Comparison of ENCODE assay signal across 10 mouse cellular contexts in the genomic region with DNA sequence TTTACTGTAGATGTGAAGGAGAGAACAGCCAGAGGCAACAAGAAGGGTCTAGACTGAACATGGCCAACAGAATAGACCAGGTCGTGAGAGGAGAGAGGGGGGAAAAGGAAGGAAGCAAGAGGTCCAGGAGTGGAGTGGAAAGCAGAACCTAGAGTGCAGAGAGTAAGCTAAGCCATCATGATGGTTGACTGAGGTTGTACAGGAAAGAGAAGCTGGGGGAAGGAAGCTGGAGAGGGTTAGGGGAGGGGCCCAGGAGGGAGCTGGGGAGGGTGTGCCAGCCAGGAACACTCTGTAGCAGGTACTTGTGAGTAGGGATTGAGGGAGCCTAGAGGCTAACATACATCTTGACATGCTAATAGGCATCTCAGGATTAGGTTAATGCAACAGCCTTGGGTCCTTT. TPM values are rescaled to one million over a fixed set of nuclear protein-coding genes. Genes with fewer than 3 reads are reported as not detected.
DNase-seq lines count a peak whose midpoint lies in the region; ATAC-seq and TF ChIP-seq lines count a peak whose summit lies in the region.
"Had no signal": no experiment of that assay in that cellular context is flagged by ENCODE, and none has a peak within 500 bp of the region (broad histone marks: within the 10 kb centered on the region; RNA-seq: fewer than 3 reads in every experiment).

No protein-coding gene starts in this region.

- no peak overlapping the region for H3K4me2 ChIP-seq in hindbrain, embryonic 14.5 days (replicated peaks)
- H3K4me2 ChIP-seq in forebrain, embryonic 14.5 days (ENCODE audit: low read length) = peak overlapping the region; percentile 6; the same call in 1 of the 2 replicates
- no peak overlapping the region for H3K4me2 ChIP-seq in intestine, postnatal 0 days (replicated peaks; ENCODE audit: low read depth)

- H3K27me3 ChIP-seq in hindbrain, embryonic 10.5 days (ENCODE audit: insufficient read depth, poor library complexity, severe bottlenecking) = no peaks in the 10 kb centered on the region
- H3K27me3 ChIP-seq in hindbrain, embryonic 14.5 days (ENCODE audit: control insufficient read depth, insufficient read depth, low read length) = no peaks in the 10 kb centered on the region
- no peaks in the 10 kb centered on the region for H3K27me3 ChIP-seq in forebrain, embryonic 14.5 days (replicated peaks; ENCODE audit: control insufficient read depth, insufficient read depth, low read length)
- H3K27me3 ChIP-seq in intestine, postnatal 0 days (replicated peaks; ENCODE audit: control insufficient read depth, insufficient read depth, low read length) = no peaks in the 10 kb centered on the region

- peaks cover 26% of the 10 kb centered on the region for H3K36me3 ChIP-seq in hindbrain, embryonic 10.5 days
- no peaks in the 10 kb centered on the region for H3K36me3 ChIP-seq in hindbrain, embryonic 14.5 days (replicated peaks; ENCODE audit: control insufficient read depth, insufficient read depth)
- no peaks in the 10 kb centered on the region for H3K36me3 ChIP-seq in forebrain, embryonic 14.5 days (ENCODE audit: control insufficient read depth, insufficient read depth, low read length)
- no peaks in the 10 kb centered on the region for H3K36me3 ChIP-seq in intestine, postnatal 0 days (ENCODE audit: control insufficient read depth, insufficient read depth)

- peak overlapping the region; percentile 27; the same call in 1 of the 2 replicates for H3K4me3 ChIP-seq in hindbrain, embryonic 10.5 days
- no peak overlapping the region for H3K4me3 ChIP-seq in hindbrain, embryonic 14.5 days (replicated peaks; ENCODE audit: low read length)
- no peak overlapping the region for H3K4me3 ChIP-seq in forebrain, embryonic 14.5 days (ENCODE audit: low read depth, low read length)
- no peak overlapping the region for H3K4me3 ChIP-seq in intestine, postnatal 0 days (ENCODE audit: low read depth, low read length)

- ATAC-seq in hindbrain, embryonic 14.5 days (ENCODE audit: low FRiP score) = no peak
- no peak for ATAC-seq in forebrain, embryonic 14.5 days
- ATAC-seq in intestine, postnatal 0 days = no peak

- DNase-seq in hindbrain, embryonic 10.5 days (ENCODE audit: low spot score) = no peak
- no peak for DNase-seq in hindbrain, embryonic 14.5 days (ENCODE audit: low spot score)
- DNase-seq in B cell, adult 2 months = peak; percentile 10 to 23
- DNase-seq in forebrain, embryonic 14.5 days (ENCODE audit: low spot score) = no peak
- peak; percentile 10 for DNase-seq in lung, postnatal 36 days
- DNase-seq in frontal cortex, postnatal 10 days (ENCODE audit: low spot score in 2 of 2) = no peak
- DNase-seq in yolk sac, embryonic 10.5 days (ENCODE audit: low spot score) = no peak
- DNase-seq: kidney, postnatal 4 days had no signal

- WGBS in hindbrain, embryonic 10.5 days = 80% methylated on average over 1 of the region's 1 CpGs
- WGBS in hindbrain, embryonic 14.5 days = 83% methylated on average over 1 of the region's 1 CpGs
- 68% methylated on average over 1 of the region's 1 CpGs for WGBS in forebrain, embryonic 14.5 days
- WGBS in intestine, postnatal 0 days = 74% methylated on average over 1 of the region's 1 CpGs

- no peak overlapping the region for H3K9ac ChIP-seq in hindbrain, embryonic 14.5 days
- H3K9ac ChIP-seq in forebrain, embryonic 14.5 days (ENCODE audit: low read length) = no peak overlapping the region
- H3K9ac ChIP-seq in intestine, postnatal 0 days (ENCODE audit: low read depth, low read length) = no peak overlapping the region

- no peak for TF ChIP-seq CTCF in intestine, postnatal 0 days (IDR thresholded peaks at IDR 0.05; ENCODE audit: low read depth)

- H3K4me1 ChIP-seq in hindbrain, embryonic 10.5 days (replicated peaks) = peaks cover 26% of the 10 kb centered on the region
- H3K4me1 ChIP-seq in hindbrain, embryonic 14.5 days (replicated peaks; ENCODE audit: control insufficient read depth, insufficient read depth, low read length) = no peaks in the 10 kb centered on the region; the same call in 1 of the 2 replicates
- peaks cover 3% of the 10 kb centered on the region; the same call in 1 of the 2 replicates for H3K4me1 ChIP-seq in forebrain, embryonic 14.5 days (ENCODE audit: control insufficient read depth, insufficient read depth, low read length)
- H3K4me1 ChIP-seq in intestine, postnatal 0 days (replicated peaks; ENCODE audit: control insufficient read depth, insufficient read depth, low read length) = no peaks in the 10 kb centered on the region; the same call in 1 of the 2 replicates

- no peak overlapping the region for H3K27ac ChIP-seq in hindbrain, embryonic 10.5 days
- no peak overlapping the region for H3K27ac ChIP-seq in hindbrain, embryonic 14.5 days
- no peak overlapping the region for H3K27ac ChIP-seq in forebrain, embryonic 14.5 days (ENCODE audit: low read depth, low read length)
- no peak overlapping the region for H3K27ac ChIP-seq in intestine, postnatal 0 days (ENCODE audit: low read depth, low read length)
- H3K27ac ChIP-seq: macrophage had no signal

- peaks cover 13% of the 10 kb centered on the region; the same call in 1 of the 2 replicates for H3K9me3 ChIP-seq in hindbrain, embryonic 10.5 days
- H3K9me3 ChIP-seq in hindbrain, embryonic 14.5 days (ENCODE audit: control insufficient read depth, low read length) = no peaks in the 10 kb centered on the region
- no peaks in the 10 kb centered on the region for H3K9me3 ChIP-seq in forebrain, embryonic 14.5 days (replicated peaks; ENCODE audit: control insufficient read depth, low read length)
- H3K9me3 ChIP-seq in intestine, postnatal 0 days (ENCODE audit: control insufficient read depth) = no peaks in the 10 kb centered on the region

RNA-seq across cellular contexts. Expression of a gene that starts 1.9 kb away (rescaled TPM):
- 14.4 and 18.1 TPM in 2 replicates for polyA plus RNA-seq in hindbrain, embryonic 10.5 days (2016; fragmentation: Nextera tagmentation; extraction: Ambion mirVana)
- polyA plus RNA-seq in hindbrain, embryonic 14.5 days (2014; fragmentation: Nextera tagmentation; extraction: Ambion mirVana) = 20.4 and 20.6 TPM in 2 replicates
- polyA plus RNA-seq in forebrain, embryonic 14.5 days (2014; fragmentation: Nextera tagmentation; extraction: Ambion mirVana) = 18.4 and 18.8 TPM in 2 replicates
- polyA plus RNA-seq in intestine, postnatal 0 days (2015; fragmentation: Nextera tagmentation; extraction: Ambion mirVana) = 9.5 and 11.0 TPM in 2 replicates

Comparison
In these comparisons a context has a peak if more than half of its experiments do, and no peak if none do; other contexts are left out.
1. DNase-seq: peak in B cell, adult 2 months (2 of 2) and lung, postnatal 36 days (single experiment); none in hindbrain, embryonic 10.5 days (single experiment), hindbrain, embryonic 14.5 days (single experiment), forebrain, embryonic 14.5 days (single experiment), frontal cortex, postnatal 10 days (0 of 2) and yolk sac, embryonic 10.5 days (single experiment).